Mouse (Mus musculus) kidney, adult 8-10 months (tissue): Measurements from ENCODE around the gene Dazl.

Experiments used
- DNase-seq, 2 experiments: peaks; one replicate each; pipeline ENCODE4 v3.0.0; 2022

The Dazl gene

GRCm38 (mm10) chr17:50293241-50293731 lies at the start of gene Dazl:
TSS of gene Dazl (minus strand) at chr17:50293636.
- no peak for DNase-seq

GRCm38 (mm10) chr17:50341850-50342544 lies 48.6 kb upstream of the Dazl start:
- no peak for DNase-seq

- no peak for DNase-seq
Observed at GRCm38 (mm10) chr17:50338901-50339300, 45.5 kb upstream of the Dazl start.

- no peak for DNase-seq
Observed at GRCm38 (mm10) chr17:50335776-50336175, 42.3 kb upstream of the Dazl start.

GRCm38 (mm10) chr17:50334694-50335093 lies 41.3 kb upstream of the Dazl start:
- DNase-seq = no peak

GRCm38 (mm10) chr17:50332012-50332300 lies 38.5 kb upstream of the Dazl start:
- DNase-seq = no peak

GRCm38 (mm10) chr17:50331171-50332011 lies 38.0 kb upstream of the Dazl start:
- peak; percentile 7 to 17 for DNase-seq

- DNase-seq = no peak
Observed at GRCm38 (mm10) chr17:50330245-50330644, 36.8 kb upstream of the Dazl start.

- no peak for DNase-seq
Observed at GRCm38 (mm10) chr17:50324658-50325057, 31.2 kb upstream of the Dazl start.

- DNase-seq = no peak
Observed at GRCm38 (mm10) chr17:50318810-50319209, 25.4 kb upstream of the Dazl start.

- DNase-seq = no peak
Observed at GRCm38 (mm10) chr17:50316216-50317150, 23.0 kb upstream of the Dazl start.

- no peak for DNase-seq
Observed at GRCm38 (mm10) chr17:50310148-50310802, 16.8 kb upstream of the Dazl start.

- DNase-seq = no peak
Observed at GRCm38 (mm10) chr17:50309512-50310072, 16.2 kb upstream of the Dazl start.

- DNase-seq = no peak
Observed at GRCm38 (mm10) chr17:50308880-50309279, 15.4 kb upstream of the Dazl start.

GRCm38 (mm10) chr17:50308059-50308647 lies 14.7 kb upstream of the Dazl start:
- no peak for DNase-seq

GRCm38 (mm10) chr17:50302867-50303266 lies 9.4 kb upstream of the Dazl start:
- DNase-seq = peak in 1 of 2 experiments; percentile 20

GRCm38 (mm10) chr17:50300171-50300841 lies 6.9 kb upstream of the Dazl start:
- DNase-seq = no peak

GRCm38 (mm10) chr17:50298821-50299220 lies 5.4 kb upstream of the Dazl start:
- DNase-seq = peak; percentile 10 to 26

GRCm38 (mm10) chr17:50294726-50295125 lies 1.3 kb upstream of the Dazl start:
- no peak for DNase-seq

GRCm38 (mm10) chr17:50292661-50293171 lies 720 bp downstream of the Dazl start:
- peak; percentile 87 to 88 for DNase-seq
